Mouse (Mus musculus): ENCODE data around the gene Snap23. TPM values are rescaled to one million over a fixed set of nuclear protein-coding genes. Genes with fewer than 3 reads are reported as not detected.

Gene Snap23
- total RNA-seq, 2 experiments from 2014 or later = 21.4 to 21.5 TPM

Other genes starting within 250 kb of the Snap23 start
- 10 to 100 TPM; 59.3 to 66.2 TPM for gene Vps39, start 214.5 kb upstream of the Snap23 start, total RNA-seq (2021)
- gene Ganc, start 163.8 kb upstream of the Snap23 start, total RNA-seq (2021) = 10 to 100 TPM; 11.4 to 12.1 TPM
- gene Tmem87a, start 163.6 kb upstream of the Snap23 start, total RNA-seq (2021) = 10 to 100 TPM; 34.3 to 37.2 TPM
- 10 to 100 TPM in 1 of 2 experiments, 1 to 10 TPM in 1; 6.7 to 10.2 TPM for gene Capn3, start 111.7 kb upstream of the Snap23 start, total RNA-seq (2021)
- 100 to 1,000 TPM; 104 to 113 TPM for gene Zfp106, start 3.8 kb upstream of the Snap23 start, total RNA-seq (2021)
- gene Haus2, start 41.7 kb downstream of the Snap23 start, total RNA-seq (2021) = 10 to 100 TPM; 14.1 to 17.1 TPM
- 10 to 100 TPM; 26.0 to 31.6 TPM for gene Lrrc57, start 41.8 kb downstream of the Snap23 start, total RNA-seq (2021)
- gene Stard9, start 61.5 kb downstream of the Snap23 start, total RNA-seq (2021) = 10 to 100 TPM; 10.4 to 11.0 TPM

Measured in layer of hippocampus, postnatal 14 days (tissue).